ENCODE assay signal across 13 mouse cellular contexts in genomic region chr12:70707629-70708289, GRCm38 (mm10).
DNase-seq lines count a peak whose midpoint lies in the region; ATAC-seq and TF ChIP-seq lines count a peak whose summit lies in the region.
"Had no signal": no experiment of that assay in that cellular context is flagged by ENCODE, and none has a peak within 500 bp of the region (broad histone marks: within the 10 kb centered on the region; RNA-seq: fewer than 3 reads in every experiment).

No protein-coding gene starts in this region.

- H3K4me3 ChIP-seq in kidney, embryonic 14.5 days (ENCODE audit: low read length), result no peak overlapping the region
- H3K4me3 ChIP-seq in liver, embryonic 13.5 days (replicated peaks), result no peak overlapping the region
- no peak overlapping the region for H3K4me3 ChIP-seq in stomach, postnatal 0 days (ENCODE audit: low read depth, low read length)
- H3K4me3 ChIP-seq in forebrain, embryonic 16.5 days (replicated peaks; ENCODE audit: low read length), result no peak overlapping the region

- no peaks in the 10 kb centered on the region for H3K9me3 ChIP-seq in kidney, embryonic 14.5 days (ENCODE audit: control insufficient read depth, low read length)
- H3K9me3 ChIP-seq in liver, embryonic 13.5 days (replicated peaks), result no peaks in the 10 kb centered on the region
- no peaks in the 10 kb centered on the region for H3K9me3 ChIP-seq in stomach, postnatal 0 days (ENCODE audit: control insufficient read depth, low read length)
- H3K9me3 ChIP-seq in forebrain, embryonic 16.5 days (ENCODE audit: control insufficient read depth, low read length), result no peaks in the 10 kb centered on the region
- H3K9me3 ChIP-seq: G1E had no signal

- H3K36me3 ChIP-seq in kidney, embryonic 14.5 days (ENCODE audit: control insufficient read depth, insufficient read depth, low read length), result no peaks in the 10 kb centered on the region
- no peaks in the 10 kb centered on the region for H3K36me3 ChIP-seq in liver, embryonic 13.5 days
- no peaks in the 10 kb centered on the region for H3K36me3 ChIP-seq in stomach, postnatal 0 days (ENCODE audit: control insufficient read depth, insufficient read depth, low read length)
- no peaks in the 10 kb centered on the region for H3K36me3 ChIP-seq in forebrain, embryonic 16.5 days (ENCODE audit: control insufficient read depth, insufficient read depth)
- H3K36me3 ChIP-seq: G1E had no signal

- ATAC-seq in kidney, embryonic 14.5 days (ENCODE audit: low FRiP score, low TSS enrichment), result no peak
- ATAC-seq in liver, embryonic 13.5 days (ENCODE audit: low read depth), result peak; percentile 85
- peak; percentile 92 for ATAC-seq in stomach, postnatal 0 days (ENCODE audit: low FRiP score, low TSS enrichment)
- ATAC-seq in forebrain, embryonic 16.5 days, result no peak
- ATAC-seq: forebrain, postnatal 0 days; hindbrain, embryonic 16.5 days had no signal

- 72% methylated on average over 6 of the region's 6 CpGs for WGBS in kidney, embryonic 14.5 days
- WGBS in liver, embryonic 13.5 days (ENCODE audit: insufficient replicate concordance), result 37% methylated on average over 6 of the region's 6 CpGs
- 46% methylated on average over 6 of the region's 6 CpGs for WGBS in stomach, postnatal 0 days
- WGBS in forebrain, embryonic 16.5 days, result 86% methylated on average over 6 of the region's 6 CpGs

- no peaks in the 10 kb centered on the region for H3K27me3 ChIP-seq in kidney, embryonic 14.5 days (ENCODE audit: control insufficient read depth, insufficient read depth, low read length)
- no peaks in the 10 kb centered on the region for H3K27me3 ChIP-seq in liver, embryonic 13.5 days
- no peaks in the 10 kb centered on the region for H3K27me3 ChIP-seq in stomach, postnatal 0 days (ENCODE audit: control insufficient read depth, insufficient read depth, low read length)
- H3K27me3 ChIP-seq in forebrain, embryonic 16.5 days (replicated peaks; ENCODE audit: control insufficient read depth, insufficient read depth, low read length), result no peaks in the 10 kb centered on the region

- TF ChIP-seq EP300 in stomach, postnatal 0 days (optimal IDR thresholded peaks at IDR 0.05), result no peak

- H3K4me1 ChIP-seq in kidney, embryonic 14.5 days (ENCODE audit: control insufficient read depth, insufficient read depth, low read length), result peaks cover 8% of the 10 kb centered on the region; the same call in 1 of the 2 replicates
- peaks cover 7% of the 10 kb centered on the region; the same call in 1 of the 2 replicates for H3K4me1 ChIP-seq in liver, embryonic 13.5 days (replicated peaks)
- no peaks in the 10 kb centered on the region for H3K4me1 ChIP-seq in stomach, postnatal 0 days (replicated peaks; ENCODE audit: control insufficient read depth, insufficient read depth)
- no peaks in the 10 kb centered on the region for H3K4me1 ChIP-seq in forebrain, embryonic 16.5 days (replicated peaks; ENCODE audit: control insufficient read depth, insufficient read depth, low read length)

- DNase-seq in kidney, postnatal 36 days, result peak; percentile 8 to 19
- DNase-seq in heart, adult 9 months (ENCODE audit: low spot score in 2 of 2), result peak; percentile 51 to 54
- DNase-seq in liver, embryonic 13.5 days, result no peak
- peak; percentile 77 for DNase-seq in stomach, postnatal 0 days (ENCODE audit: low spot score)
- DNase-seq in embryo, embryonic 10.5 days (ENCODE audit: low spot score), result no peak
- no peak for DNase-seq in thymus, postnatal 25 days
- DNase-seq: cerebellum, postnatal 14 days; forebrain, postnatal 0 days had no signal

- no peak overlapping the region for H3K9ac ChIP-seq in kidney, embryonic 14.5 days (ENCODE audit: low read depth, low read length)
- no peak overlapping the region for H3K9ac ChIP-seq in liver, embryonic 13.5 days
- no peak overlapping the region for H3K9ac ChIP-seq in stomach, postnatal 0 days (ENCODE audit: low read length)
- H3K9ac ChIP-seq in forebrain, embryonic 16.5 days (replicated peaks; ENCODE audit: low read depth, low read length), result no peak overlapping the region
- H3K9ac ChIP-seq: forebrain, postnatal 0 days had no signal

- H3K27ac ChIP-seq in kidney, embryonic 14.5 days (ENCODE audit: low read depth, low read length), result no peak overlapping the region
- H3K27ac ChIP-seq in liver, embryonic 13.5 days, result peak overlapping the region; percentile 6; the same call in 1 of the 2 replicates
- peak overlapping the region; percentile 56 for H3K27ac ChIP-seq in stomach, postnatal 0 days (replicated peaks)
- no peak overlapping the region for H3K27ac ChIP-seq in forebrain, embryonic 16.5 days (ENCODE audit: low read length)
- H3K27ac ChIP-seq: macrophage had no signal

- no peak for TF ChIP-seq CTCF in stomach, postnatal 0 days (IDR thresholded peaks at IDR 0.05; ENCODE audit: low read depth)

- no peak overlapping the region for H3K4me2 ChIP-seq in kidney, embryonic 14.5 days (replicated peaks; ENCODE audit: low read depth, low read length)
- H3K4me2 ChIP-seq in liver, embryonic 13.5 days, result no peak overlapping the region
- no peak overlapping the region for H3K4me2 ChIP-seq in stomach, postnatal 0 days (replicated peaks; ENCODE audit: low read depth)
- H3K4me2 ChIP-seq in forebrain, embryonic 16.5 days (ENCODE audit: low read length), result no peak overlapping the region

Comparison
In these comparisons a context has a peak if more than half of its experiments do, and no peak if none do; other contexts are left out.
1. DNase-seq: peak in kidney, postnatal 36 days (2 of 2), heart, adult 9 months (2 of 2) and stomach, postnatal 0 days (single experiment); none in liver, embryonic 13.5 days (single experiment), embryo, embryonic 10.5 days (single experiment) and thymus, postnatal 25 days (single experiment).
2. ATAC-seq: peak in liver, embryonic 13.5 days (single experiment) and stomach, postnatal 0 days (single experiment); none in kidney, embryonic 14.5 days (single experiment) and forebrain, embryonic 16.5 days (single experiment).
3. H3K27ac ChIP-seq: peak in liver, embryonic 13.5 days (single experiment) and stomach, postnatal 0 days (single experiment); none in kidney, embryonic 14.5 days (single experiment) and forebrain, embryonic 16.5 days (single experiment).